Mouse (Mus musculus) heart, embryonic 16.5 days (tissue): ENCODE results near the gene Cxcl3. TPM values are rescaled to one million over a fixed set of nuclear protein-coding genes. Genes with fewer than 3 reads are reported as not detected.
A peak's percentile ranks its signal among the peaks of the same experiment; 100 is the strongest.

ENCODE experiments used
- ATAC-seq: fragments of 200-750 bp; cut with Nextera tagmentation; replicated peaks from 2 replicates; pipeline ENCODE4 v1.8.0; 2017; ENCODE audit warnings: moderate number of reproducible peaks; ENCODE audit not compliant: insufficient read depth, low FRiP score; ENCODE audit errors: extremely low read depth
- H3K27ac ChIP-seq: fragments of 300-500 bp; sonication (generic); 2 replicates; pipeline ENCODE4 v1.5.1; 2014; ENCODE audit warnings: mild to moderate bottlenecking, low read length, control low read depth, moderate library complexity
- H3K27me3 ChIP-seq: fragments of 300-500 bp; sonication (generic); 2 replicates; pipeline ENCODE4 v1.6.1; 2014; ENCODE audit warnings: low read length, mixed read lengths; ENCODE audit not compliant: control insufficient read depth, insufficient read depth
- H3K36me3 ChIP-seq: fragments of 300-500 bp; sonication (generic); 2 replicates; pipeline ENCODE4 v1.6.1; 2014; ENCODE audit not compliant: control insufficient read depth, insufficient read depth
- H3K4me1 ChIP-seq: fragments of 300-500 bp; sonication (generic); 2 replicates; pipeline ENCODE4 v1.6.1; 2014; ENCODE audit warnings: low read length, mixed read lengths; ENCODE audit not compliant: control insufficient read depth, insufficient read depth
- H3K4me2 ChIP-seq: fragments of 300-500 bp; sonication (generic); 2 replicates; pipeline ENCODE4 v1.6.1; 2014; ENCODE audit warnings: low read depth, mild to moderate bottlenecking, control low read depth, low read length
- H3K4me3 ChIP-seq: fragments of 300-500 bp; sonication (generic); 2 replicates; pipeline ENCODE4 v1.5.1; 2014; ENCODE audit warnings: mild to moderate bottlenecking, control low read depth, low read length
- H3K9ac ChIP-seq: fragments of 300-500 bp; sonication (generic); 2 replicates; pipeline ENCODE4 v1.6.1; 2014; ENCODE audit warnings: low read length, control low read depth
- H3K9me3 ChIP-seq: fragments of 300-500 bp; sonication (generic); replicated peaks from 2 replicates; pipeline ENCODE4 v1.6.1; 2016; ENCODE audit warnings: low read length; ENCODE audit not compliant: control insufficient read depth
- WGBS: fragments of 180-500 bp; shearing (Covaris S2); extraction: QIAGEN DNeasy Blood & Tissue Kit; methylation state at CpG from one replicate; pipeline ENCODE4 v1.1.7; 2014; 5-methylcytosine and 5-hydroxymethylcytosine counted together
- microRNA-seq: library from miRNA; unstranded; fragments of <30 nt; microRNA quantifications from one replicate; pipeline ENCODE4, GENCODE M21; 2017
- polyA plus RNA-seq: library from polyadenylated mRNA; unstranded; fragments of >200 nt; fragmentation: Nextera tagmentation; extraction: Ambion mirVana; gene quantifications from 2 replicates; pipeline ENCODE4 v1.2.1, GENCODE M21; 2015

Cxcl3 gene
- polyA plus RNA-seq, 1 experiment from 2014 or later = 0.24 TPM

GRCm38 (mm10) chr5:90819756-90820155, 33.9 kb downstream of the Cxcl3 start:
- no peak overlapping the region for H3K27ac ChIP-seq
- H3K27me3 ChIP-seq = no peaks in the 10 kb centered on the region
- H3K36me3 ChIP-seq = no peaks in the 10 kb centered on the region
- no peak overlapping the region for H3K4me2 ChIP-seq
- H3K4me1 ChIP-seq = no peaks in the 10 kb centered on the region
- no peak overlapping the region for H3K9ac ChIP-seq
- no peaks in the 10 kb centered on the region for H3K9me3 ChIP-seq
- no peak for ATAC-seq
- no peak overlapping the region for H3K4me3 ChIP-seq

- H3K36me3 ChIP-seq = no peaks in the 10 kb centered on the region
- ATAC-seq = peak; percentile 60
- peak overlapping the region; percentile 29 for H3K4me2 ChIP-seq
- H3K4me3 ChIP-seq = no peak overlapping the region
- no peaks in the 10 kb centered on the region for H3K27me3 ChIP-seq
- peaks cover 4% of the 10 kb centered on the region; the same call in 1 of the 2 replicates for H3K4me1 ChIP-seq
- 43% methylated on average over 11 of the region's 11 CpGs for WGBS
- H3K9me3 ChIP-seq = no peaks in the 10 kb centered on the region
- H3K27ac ChIP-seq = peak overlapping the region; percentile 49
- H3K9ac ChIP-seq = no peak overlapping the region
These were observed 46.4 kb downstream of the Cxcl3 start for GRCm38 (mm10) chr5:90832145-90832767.

- H3K9ac ChIP-seq = no peak overlapping the region
- no peak for ATAC-seq
- H3K4me1 ChIP-seq = peaks cover 4% of the 10 kb centered on the region; the same call in 1 of the 2 replicates
- no peak overlapping the region; the same call in 1 of the 2 replicates for H3K27ac ChIP-seq
- H3K36me3 ChIP-seq = no peaks in the 10 kb centered on the region
- H3K4me2 ChIP-seq = 0 out of 2 replicates have a peak overlapping the region, but pooled peaks have one; percentile 29
- 67% methylated on average over 8 of the region's 8 CpGs for WGBS
- no peaks in the 10 kb centered on the region for H3K9me3 ChIP-seq
- no peak overlapping the region for H3K4me3 ChIP-seq
- H3K27me3 ChIP-seq = no peaks in the 10 kb centered on the region
These were observed 47.0 kb downstream of the Cxcl3 start for GRCm38 (mm10) chr5:90832768-90833388.

- H3K27ac ChIP-seq = no peak overlapping the region
- H3K9ac ChIP-seq = no peak overlapping the region
- H3K4me1 ChIP-seq = peaks cover 4% of the 10 kb centered on the region; the same call in 1 of the 2 replicates
- no peaks in the 10 kb centered on the region for H3K27me3 ChIP-seq
- H3K9me3 ChIP-seq = no peaks in the 10 kb centered on the region
- WGBS = 83% methylated on average over 4 of the region's 4 CpGs
- no peak overlapping the region for H3K4me2 ChIP-seq
- ATAC-seq = no peak
- no peaks in the 10 kb centered on the region for H3K36me3 ChIP-seq
- H3K4me3 ChIP-seq = no peak overlapping the region
These were observed 48.5 kb downstream of the Cxcl3 start for GRCm38 (mm10) chr5:90834436-90834835.

- WGBS = 66% methylated on average over 5 of the region's 5 CpGs
- no peak overlapping the region for H3K27ac ChIP-seq
- no peaks in the 10 kb centered on the region for H3K27me3 ChIP-seq
- H3K9ac ChIP-seq = no peak overlapping the region
- H3K4me1 ChIP-seq = no peaks in the 10 kb centered on the region
- no peaks in the 10 kb centered on the region for H3K9me3 ChIP-seq
- ATAC-seq = no peak
- H3K36me3 ChIP-seq = no peaks in the 10 kb centered on the region
- no peak overlapping the region for H3K4me2 ChIP-seq
- H3K4me3 ChIP-seq = no peak overlapping the region
These were observed 52.7 kb downstream of the Cxcl3 start for GRCm38 (mm10) chr5:90838582-90838981.

Small RNA genes lying within 50 kb of the gene (microRNA-seq; reads per million reads assigned to microRNA genes)
- not detected for gene Gm24322

Other genes starting within 250 kb of the Cxcl3 start
- gene 5830473C10Rik, start 225.0 kb upstream of the Cxcl3 start, polyA plus RNA-seq = not detected in 2 replicates
- 0.62 and 1.6 TPM in 2 replicates for gene Rassf6, start 145.4 kb upstream of the Cxcl3 start, polyA plus RNA-seq
- gene Cxcl5, start 26.7 kb upstream of the Cxcl3 start, polyA plus RNA-seq = 0.14 TPM in 1 of 2 replicates, not detected in the other
- gene Ppbp, start 17.6 kb upstream of the Cxcl3 start, polyA plus RNA-seq = 2.8 and 2.9 TPM in 2 replicates
- 35.9 and 38.9 TPM in 2 replicates for gene Pf4, start 13.7 kb upstream of the Cxcl3 start, polyA plus RNA-seq
- 0.46 and 2.2 TPM in 2 replicates for gene Cxcl15, start 8.4 kb downstream of the Cxcl3 start, polyA plus RNA-seq
- 0.85 and 0.92 TPM in 2 replicates for gene Cxcl1, start 105.1 kb downstream of the Cxcl3 start, polyA plus RNA-seq
- not detected in 2 replicates for gene Cxcl2, start 117.8 kb downstream of the Cxcl3 start, polyA plus RNA-seq
- gene Mthfd2l, start 145.0 kb downstream of the Cxcl3 start, polyA plus RNA-seq = 24.2 and 25.2 TPM in 2 replicates
- gene Epgn, start 241.4 kb downstream of the Cxcl3 start, polyA plus RNA-seq = 0.19 and 0.24 TPM in 2 replicates